Mouse (Mus musculus): ENCODE data around the gene Trpm4. TPM values are rescaled to one million over a fixed set of nuclear protein-coding genes. Genes with fewer than 3 reads are reported as not detected.
A peak's percentile ranks its signal among the peaks of the same experiment; 100 is the strongest.

The Trpm4 gene
- total RNA-seq (2014; rRNA removed), result 29.5 and 35.7 TPM in 2 replicates
- polyA plus RNA-seq (2015; fragmentation: Nextera tagmentation; extraction: Ambion mirVana), result 11.2 and 13.0 TPM in 2 replicates

DNA sequence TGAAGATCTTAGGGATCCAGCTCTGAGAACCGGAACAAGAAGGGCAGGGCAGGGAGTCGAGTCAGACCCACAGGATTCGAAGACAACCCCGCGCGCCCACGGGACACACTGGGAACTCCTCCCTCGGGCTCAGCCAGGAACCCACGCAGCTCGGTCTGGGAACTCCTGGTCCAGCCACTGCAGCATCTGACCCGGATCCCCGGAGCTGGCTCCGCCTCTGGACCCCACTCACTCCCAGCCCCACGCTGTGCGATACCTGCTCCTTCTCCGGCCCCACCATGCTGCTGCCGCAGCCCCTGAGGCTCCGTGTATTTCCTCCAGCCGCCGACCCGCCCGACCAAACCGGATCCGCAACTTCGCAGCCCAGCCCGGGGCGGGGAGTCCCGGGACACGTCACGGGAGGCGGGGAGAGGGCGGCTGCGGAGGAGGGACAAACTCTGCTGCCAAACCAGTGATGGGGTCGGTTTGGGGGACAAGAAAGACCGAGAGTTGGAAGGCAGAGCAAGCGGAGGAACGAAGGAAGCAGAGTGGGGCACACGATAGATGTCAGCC is at the start of gene Trpm4:
Gene Trpm4, minus strand, starts transcription at position 350 of the 552 bp plus-strand sequence.
- Histone ChIP-seq H3K4me3 (ENCODE audit: low read length) (peak within 1 kb of the TSS; percentile 61), H3K9me3 (ENCODE audit: low read length) (no peaks in the 10 kb centered on the region), H3K27ac (peak within 1 kb of the TSS; percentile 69), H3K27me3 (ENCODE audit: insufficient read depth, low read length) (no peaks in the 10 kb centered on the region), H3K9ac (replicated peaks; ENCODE audit: low read length) (peak within 1 kb of the TSS; percentile 68), H3K36me3 (ENCODE audit: insufficient read depth, low read length) (no peaks in the 10 kb centered on the region), H3K4me1 (ENCODE audit: insufficient read depth, low read length) (peaks cover 5% of the 10 kb centered on the region), H3K4me2 (ENCODE audit: low read depth, low read length) (peak within 1 kb of the TSS; percentile 93)
- ATAC-seq (peak; percentile 78), DNase-seq (ENCODE audit: low spot score) (peak; percentile 88)
- no peak for TF ChIP-seq CTCF (IDR thresholded peaks at IDR 0.05; ENCODE audit: low read depth)
- under 1% methylated on average over 38 of the region's 38 CpGs for WGBS

DNA sequence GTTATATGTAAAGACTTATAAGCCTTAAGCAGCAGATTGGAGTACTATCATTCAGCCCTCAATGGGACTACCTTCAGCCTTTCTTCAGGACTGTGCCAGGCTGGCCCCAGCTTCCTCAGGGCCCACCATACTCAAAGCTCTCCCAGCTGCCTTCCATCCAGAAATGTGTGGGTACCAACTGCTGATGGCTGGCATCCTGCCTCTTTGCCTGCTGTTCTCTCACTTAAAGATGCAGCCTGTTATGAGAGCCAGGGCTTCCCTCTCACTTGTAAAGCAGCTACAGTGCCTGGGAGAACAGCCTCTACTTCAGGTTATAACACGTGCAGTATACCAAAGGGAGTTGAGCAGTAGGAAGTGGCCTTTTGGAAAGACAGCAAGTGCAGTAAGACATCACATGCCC is 42.5 kb upstream of the Trpm4 start:
- DNase-seq (ENCODE audit: low spot score) (no peak), ATAC-seq (no peak)
- no peak overlapping the region for H3K4me2 ChIP-seq (ENCODE audit: low read depth, low read length)
- H3K27ac ChIP-seq, result no peak overlapping the region
- H3K4me3 ChIP-seq (ENCODE audit: low read length), result no peak overlapping the region
- 84% methylated on average over 1 of the region's 1 CpGs for WGBS
- H3K9me3 ChIP-seq (ENCODE audit: low read length), result no peaks in the 10 kb centered on the region
- no peaks in the 10 kb centered on the region for H3K27me3 ChIP-seq (ENCODE audit: insufficient read depth, low read length)
- H3K9ac ChIP-seq (replicated peaks; ENCODE audit: low read length), result no peak overlapping the region
- no peaks in the 10 kb centered on the region for H3K4me1 ChIP-seq (ENCODE audit: insufficient read depth, low read length)
- peaks cover 46% of the 10 kb centered on the region for H3K36me3 ChIP-seq (ENCODE audit: insufficient read depth, low read length)
- TF ChIP-seq CTCF (IDR thresholded peaks at IDR 0.05; ENCODE audit: low read depth), result no peak

DNA sequence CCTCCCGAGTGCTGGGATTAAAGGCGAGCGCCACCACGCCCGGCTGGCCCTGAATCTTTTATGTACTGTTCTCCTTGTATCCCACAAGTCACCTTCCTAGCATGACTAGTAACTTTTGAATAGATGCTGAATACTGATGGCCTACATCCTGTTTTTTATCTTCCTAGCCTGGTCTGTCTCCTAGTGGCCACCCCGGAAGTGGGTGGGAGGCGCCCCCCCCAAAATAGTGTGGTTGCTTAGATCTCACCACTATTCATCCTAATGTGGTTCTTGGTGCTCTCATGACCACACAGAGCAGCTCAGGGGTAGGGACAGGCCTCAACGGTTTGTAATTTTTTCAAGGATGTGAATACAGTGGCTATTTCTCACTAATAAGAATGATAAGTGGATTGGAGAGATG is 41.0 kb upstream of the Trpm4 start:
- H3K4me2 ChIP-seq (ENCODE audit: low read depth, low read length), result no peak overlapping the region
- no peak overlapping the region for H3K27ac ChIP-seq
- H3K4me1 ChIP-seq (ENCODE audit: insufficient read depth, low read length), result peaks cover 4% of the 10 kb centered on the region; the same call in 1 of the 2 replicates
- H3K36me3 ChIP-seq (ENCODE audit: insufficient read depth, low read length), result peaks cover 34% of the 10 kb centered on the region
- no peaks in the 10 kb centered on the region for H3K9me3 ChIP-seq (ENCODE audit: low read length)
- no peaks in the 10 kb centered on the region for H3K27me3 ChIP-seq (ENCODE audit: insufficient read depth, low read length)
- WGBS, result 96% methylated on average over 8 of the region's 8 CpGs
- no peak overlapping the region for H3K4me3 ChIP-seq (ENCODE audit: low read length)
- H3K9ac ChIP-seq (replicated peaks; ENCODE audit: low read length), result no peak overlapping the region
- DNase-seq (ENCODE audit: low spot score) (no peak), ATAC-seq (no peak)
- no peak for TF ChIP-seq CTCF (IDR thresholded peaks at IDR 0.05; ENCODE audit: low read depth)

DNA sequence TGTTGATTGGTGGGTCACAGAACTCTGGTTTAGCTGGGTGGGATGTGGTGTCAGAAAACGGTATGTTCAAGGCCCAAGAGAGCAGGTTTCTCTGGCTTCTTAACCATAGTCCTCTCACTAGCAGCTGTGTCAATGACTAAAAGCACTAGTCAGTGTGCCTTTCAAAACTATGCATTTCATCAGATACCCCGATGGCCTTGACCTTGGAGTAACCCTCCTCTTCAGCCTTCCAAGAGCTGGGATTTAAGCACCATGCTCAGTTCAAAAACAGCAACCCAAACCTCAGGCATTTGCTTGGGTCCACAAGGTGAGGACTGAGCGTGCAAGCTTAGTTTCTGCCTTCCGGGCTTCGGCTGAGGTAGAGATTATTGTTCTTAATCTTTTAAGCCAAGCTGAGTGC is 38.8 kb upstream of the Trpm4 start:
- WGBS, result 82% methylated on average over 5 of the region's 5 CpGs
- no peak for TF ChIP-seq CTCF (IDR thresholded peaks at IDR 0.05; ENCODE audit: low read depth)
- peaks cover 21% of the 10 kb centered on the region for H3K36me3 ChIP-seq (ENCODE audit: insufficient read depth, low read length)

DNA sequence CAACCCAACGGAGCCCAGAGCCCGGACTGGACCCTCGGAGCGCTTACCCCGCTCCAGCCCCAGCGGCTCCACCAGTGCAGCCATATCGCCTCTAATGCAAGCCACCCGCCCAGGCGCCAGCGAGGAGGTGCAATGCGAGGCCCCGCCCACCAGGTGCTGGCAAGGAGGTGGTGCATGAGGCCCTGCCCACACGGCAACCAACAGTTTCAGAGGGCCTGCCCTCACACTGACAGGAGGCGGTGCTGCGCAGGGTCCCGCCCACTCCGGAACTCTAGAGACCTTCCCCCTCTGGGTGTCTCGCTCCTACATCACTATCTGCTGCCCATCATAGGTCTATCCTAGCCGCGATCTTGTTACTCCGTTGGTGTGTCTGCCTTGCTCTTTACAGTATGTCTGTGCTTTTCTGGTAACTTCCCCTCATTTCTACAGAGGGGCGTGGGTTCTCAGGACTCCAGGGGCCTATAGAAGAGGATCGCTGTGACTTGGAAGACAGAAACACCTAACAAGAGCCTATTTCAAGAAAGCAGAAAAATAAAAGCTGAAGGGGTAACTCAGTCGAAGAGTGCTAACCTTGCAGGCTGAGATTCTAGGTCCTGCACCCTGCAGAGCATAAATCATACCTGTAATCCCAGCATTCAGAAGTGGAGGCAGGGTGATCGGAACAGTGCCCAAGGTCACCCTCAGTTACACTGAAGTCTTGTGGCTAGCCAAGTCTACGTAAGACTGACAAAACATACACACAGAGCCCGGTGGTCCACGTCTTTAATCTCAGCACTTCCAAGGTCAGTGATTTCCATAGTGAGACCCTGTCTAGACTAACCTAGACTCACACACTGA is 37.1 kb upstream of the Trpm4 start, which contains the start of gene Lin7b:
Gene Lin7b, minus strand, starts transcription at position 109 of the 837 bp plus-strand sequence.
- H3K9ac ChIP-seq (replicated peaks; ENCODE audit: low read length), result peak within 1 kb of the TSS; percentile 48
- ATAC-seq (peak; percentile 54), DNase-seq (ENCODE audit: low spot score) (peak; percentile 89)
- WGBS, result 10% methylated on average over 28 of the region's 28 CpGs
- peak; percentile 48 for TF ChIP-seq CTCF (IDR thresholded peaks at IDR 0.05; ENCODE audit: low read depth)
- no peaks in the 10 kb centered on the region for H3K27me3 ChIP-seq (ENCODE audit: insufficient read depth, low read length)
- no peaks in the 10 kb centered on the region for H3K9me3 ChIP-seq (ENCODE audit: low read length)
- peak within 1 kb of the TSS; percentile 50 for H3K4me3 ChIP-seq (ENCODE audit: low read length)
- H3K4me2 ChIP-seq (ENCODE audit: low read depth, low read length), result peak within 1 kb of the TSS; percentile 76
- peaks cover 5% of the 10 kb centered on the region for H3K36me3 ChIP-seq (ENCODE audit: insufficient read depth, low read length)
- peak within 1 kb of the TSS; percentile 49 for H3K27ac ChIP-seq
- H3K4me1 ChIP-seq (ENCODE audit: insufficient read depth, low read length), result peaks cover 4% of the 10 kb centered on the region; the same call in 1 of the 2 replicates

More for the DNA sequence above, 38.8 kb upstream of the Trpm4 start:
- Histone ChIP-seq H3K4me2 (ENCODE audit: low read depth, low read length) (no peak overlapping the region), H3K9ac (replicated peaks; ENCODE audit: low read length) (no peak overlapping the region), H3K4me1 (ENCODE audit: insufficient read depth, low read length) (peaks cover 4% of the 10 kb centered on the region; the same call in 1 of the 2 replicates), H3K9me3 (ENCODE audit: low read length) (no peaks in the 10 kb centered on the region), H3K4me3 (ENCODE audit: low read length) (no peak overlapping the region), H3K27ac (no peak overlapping the region), H3K27me3 (ENCODE audit: insufficient read depth, low read length) (no peaks in the 10 kb centered on the region)
- DNase-seq (ENCODE audit: low spot score), result no peak
- ATAC-seq, result no peak

DNA sequence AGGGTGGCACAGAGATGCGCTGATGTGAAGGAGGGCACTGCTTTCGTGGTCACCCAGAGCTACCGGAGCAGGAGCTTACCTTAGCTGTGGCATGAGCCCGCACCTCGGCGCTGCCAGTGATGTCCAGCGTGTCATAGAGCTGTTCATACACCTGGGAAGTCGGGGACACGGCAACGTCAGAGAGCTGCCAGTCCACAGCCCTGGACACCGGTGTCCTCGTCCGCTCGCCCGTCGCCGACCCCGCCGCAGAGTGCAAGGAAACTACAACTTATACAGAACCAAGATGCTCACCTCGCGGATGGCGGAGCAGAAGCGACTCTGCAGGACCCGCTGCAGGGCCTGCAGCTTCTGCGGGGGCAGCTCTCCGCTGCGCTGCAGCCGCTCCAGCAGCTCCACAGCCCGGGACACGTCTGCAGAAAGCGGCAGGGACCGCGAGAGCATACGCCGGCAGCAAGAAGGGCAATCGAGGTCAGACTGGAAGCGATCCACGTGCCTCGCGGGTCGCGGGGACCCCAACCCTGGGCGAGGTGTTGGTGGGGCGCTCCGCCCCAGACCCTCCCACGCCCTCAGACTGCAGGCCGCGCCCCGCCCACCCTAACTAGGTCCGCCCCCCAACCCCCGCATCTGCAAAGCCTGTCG is 36.4 kb upstream of the Trpm4 start:
- Histone ChIP-seq H3K4me3 (ENCODE audit: low read length) (peak overlapping the region; percentile 50), H3K9ac (replicated peaks; ENCODE audit: low read length) (peak overlapping the region; percentile 48), H3K9me3 (ENCODE audit: low read length) (no peaks in the 10 kb centered on the region), H3K27me3 (ENCODE audit: insufficient read depth, low read length) (no peaks in the 10 kb centered on the region), H3K36me3 (ENCODE audit: insufficient read depth, low read length) (no peaks in the 10 kb centered on the region; the same call in 1 of the 2 replicates), H3K4me2 (ENCODE audit: low read depth, low read length) (peak overlapping the region; percentile 76), H3K27ac (peak overlapping the region; percentile 49), H3K4me1 (ENCODE audit: insufficient read depth, low read length) (peaks cover 7% of the 10 kb centered on the region)
- TF ChIP-seq CTCF (IDR thresholded peaks at IDR 0.05; ENCODE audit: low read depth), result no peak
- DNase-seq (ENCODE audit: low spot score), result peak; percentile 47
- WGBS, result 10% methylated on average over 44 of the region's 52 CpGs
- ATAC-seq, result no peak; the same call in 1 of the 2 replicates
